ENCODE assay signal across 26 mouse cellular contexts in genomic region chr1:162413791-162414190, GRCm38 (mm10).
DNase-seq lines count a peak whose midpoint lies in the region; ATAC-seq and TF ChIP-seq lines count a peak whose summit lies in the region.
"Had no signal": no experiment of that assay in that cellular context is flagged by ENCODE, and none has a peak within 500 bp of the region (broad histone marks: within the 10 kb centered on the region; RNA-seq: fewer than 3 reads in every experiment).

No protein-coding gene starts in this region.

- H3K9ac ChIP-seq in hindbrain, embryonic 14.5 days: no peak overlapping the region
- H3K9ac ChIP-seq in hindbrain, postnatal 0 days (replicated peaks; ENCODE audit: low read length): no peak overlapping the region
- H3K9ac ChIP-seq in ES-E14 (ENCODE audit: insufficient read depth, low read depth, low read length, poor library complexity, severe bottlenecking): no peak overlapping the region
- H3K9ac ChIP-seq in limb, embryonic 14.5 days (ENCODE audit: low read depth, low read length, severe bottlenecking): no peak overlapping the region
- H3K9ac ChIP-seq: forebrain, embryonic 12.5 days; heart, embryonic 12.5 days; intestine, embryonic 15.5 days; liver, embryonic 15.5 days had no signal

- no peak for TF ChIP-seq CTCF in hindbrain, postnatal 0 days (IDR thresholded peaks at IDR 0.05; ENCODE audit: low read depth)

- no peaks in the 10 kb centered on the region for H3K36me3 ChIP-seq in hindbrain, embryonic 14.5 days (replicated peaks; ENCODE audit: control insufficient read depth, insufficient read depth)
- H3K36me3 ChIP-seq in hindbrain, postnatal 0 days (ENCODE audit: insufficient read depth, low read length): no peaks in the 10 kb centered on the region
- no peaks in the 10 kb centered on the region for H3K36me3 ChIP-seq in ES-E14 (ENCODE audit: control insufficient read depth, insufficient read depth, low read length, poor library complexity, severe bottlenecking)
- H3K36me3 ChIP-seq in limb, embryonic 14.5 days (ENCODE audit: control insufficient read depth, insufficient read depth, low read length): no peaks in the 10 kb centered on the region
- H3K36me3 ChIP-seq: forebrain, embryonic 12.5 days; heart, embryonic 12.5 days; intestine, embryonic 15.5 days; liver, embryonic 15.5 days had no signal

- H3K27me3 ChIP-seq in hindbrain, embryonic 14.5 days (ENCODE audit: control insufficient read depth, insufficient read depth, low read length): no peaks in the 10 kb centered on the region
- H3K27me3 ChIP-seq in hindbrain, postnatal 0 days (ENCODE audit: insufficient read depth, low read length): no peaks in the 10 kb centered on the region
- H3K27me3 ChIP-seq in limb, embryonic 14.5 days (ENCODE audit: control insufficient read depth, insufficient read depth, low read length): no peaks in the 10 kb centered on the region
- H3K27me3 ChIP-seq: forebrain, embryonic 12.5 days; heart, embryonic 12.5 days; intestine, embryonic 15.5 days; liver, embryonic 15.5 days had no signal

- 32% methylated on average over 1 of the region's 1 CpGs for WGBS in hindbrain, embryonic 14.5 days
- 38% methylated on average over 1 of the region's 1 CpGs for WGBS in hindbrain, postnatal 0 days
- WGBS in limb, embryonic 14.5 days: 14% methylated on average over 1 of the region's 1 CpGs

- peak overlapping the region; percentile 0; the same call in 1 of the 2 replicates for H3K27ac ChIP-seq in hindbrain, embryonic 14.5 days
- H3K27ac ChIP-seq in hindbrain, postnatal 0 days: no peak overlapping the region
- no peak overlapping the region for H3K27ac ChIP-seq in ES-E14 (ENCODE audit: insufficient read depth, low read depth, low read length, poor library complexity, severe bottlenecking)
- no peak overlapping the region for H3K27ac ChIP-seq in limb, embryonic 14.5 days (replicated peaks; ENCODE audit: low read depth, low read length)
- H3K27ac ChIP-seq: forebrain, embryonic 12.5 days; intestine, embryonic 15.5 days; liver, embryonic 15.5 days; macrophage had no signal

- no peaks in the 10 kb centered on the region for H3K9me3 ChIP-seq in hindbrain, embryonic 14.5 days (ENCODE audit: control insufficient read depth, low read length)
- no peaks in the 10 kb centered on the region for H3K9me3 ChIP-seq in hindbrain, postnatal 0 days (ENCODE audit: low read length)
- H3K9me3 ChIP-seq in ES-E14 (ENCODE audit: control insufficient read depth, insufficient read depth, low read depth, low read length): no peaks in the 10 kb centered on the region
- no peaks in the 10 kb centered on the region for H3K9me3 ChIP-seq in limb, embryonic 14.5 days (ENCODE audit: control insufficient read depth, low read length)
- H3K9me3 ChIP-seq: forebrain, embryonic 12.5 days; heart, embryonic 12.5 days; intestine, embryonic 15.5 days; liver, embryonic 15.5 days had no signal

- no peak overlapping the region for H3K4me2 ChIP-seq in hindbrain, embryonic 14.5 days (replicated peaks)
- no peak overlapping the region for H3K4me2 ChIP-seq in hindbrain, postnatal 0 days (ENCODE audit: low read depth, low read length)
- no peak overlapping the region for H3K4me2 ChIP-seq in limb, embryonic 14.5 days (replicated peaks; ENCODE audit: low read depth, low read length, severe bottlenecking)
- H3K4me2 ChIP-seq: forebrain, embryonic 12.5 days; heart, embryonic 12.5 days; intestine, embryonic 15.5 days; liver, embryonic 15.5 days; midbrain, embryonic 11.5 days had no signal

- in situ Hi-C loops in ES-E14 (cut with MboI; ENCODE audit: low sequenced_read_pairs in 2 of 2, unreplicated experiment in 2 of 2): no loop called here

- H3K4me3 ChIP-seq in hindbrain, embryonic 14.5 days (replicated peaks; ENCODE audit: low read length): no peak overlapping the region
- no peak overlapping the region for H3K4me3 ChIP-seq in hindbrain, postnatal 0 days (ENCODE audit: low read length)
- H3K4me3 ChIP-seq in ES-E14 (ENCODE audit: insufficient read depth in 1 of 2, low read depth in 1 of 2, low read length in 2 of 2, poor library complexity in 1 of 2, severe bottlenecking in 1 of 2): no peak overlapping the region
- no peak overlapping the region for H3K4me3 ChIP-seq in limb, embryonic 14.5 days (replicated peaks; ENCODE audit: low read length)
- H3K4me3 ChIP-seq: forebrain, embryonic 12.5 days; heart, embryonic 12.5 days; intestine, embryonic 15.5 days; liver, embryonic 15.5 days had no signal

- peaks cover 20% of the 10 kb centered on the region for H3K4me1 ChIP-seq in hindbrain, embryonic 14.5 days (replicated peaks; ENCODE audit: control insufficient read depth, insufficient read depth, low read length)
- H3K4me1 ChIP-seq in hindbrain, postnatal 0 days (ENCODE audit: insufficient read depth, low read length): 0 out of 2 replicates have a peak, but pooled peaks cover 6% of the 10 kb centered on the region
- no peaks in the 10 kb centered on the region for H3K4me1 ChIP-seq in ES-E14 (ENCODE audit: control insufficient read depth in 2 of 2, insufficient read depth in 2 of 2, low read length in 2 of 2, poor library complexity in 1 of 2)
- no peaks in the 10 kb centered on the region for H3K4me1 ChIP-seq in limb, embryonic 14.5 days (ENCODE audit: control insufficient read depth, insufficient read depth, low read length)
- H3K4me1 ChIP-seq: heart, embryonic 12.5 days; intestine, embryonic 15.5 days; liver, embryonic 15.5 days had no signal

- peak; percentile 22 for DNase-seq in embryo, embryonic 11 days
- DNase-seq in embryo, embryonic 9.5 days (ENCODE audit: extremely low spot score): no peak
- no peak for DNase-seq in hindbrain, embryonic 14.5 days (ENCODE audit: low spot score)
- DNase-seq in hindbrain, postnatal 0 days (ENCODE audit: low spot score): no peak
- peak; percentile 11 for DNase-seq in ES-E14 (ENCODE audit: low read depth, low spot score)
- peak; percentile 23 for DNase-seq in limb, embryonic 14.5 days (ENCODE audit: low spot score)
- DNase-seq in kidney, postnatal 10 days: no peak
- no peak for DNase-seq in spleen, adult 18-20 months
- DNase-seq: adrenal gland, adult 8-10 months; cerebellum, adult 11-12 months; cerebellum, postnatal 10 days; heart, postnatal 10 days; kidney, adult 8-10 months; kidney, postnatal 36 days; liver; retina, postnatal 1 day; right cerebral cortex, postnatal 25 days; thymus, postnatal 25 days had no signal

- ATAC-seq in hindbrain, embryonic 14.5 days (ENCODE audit: low FRiP score): no peak
- ATAC-seq in hindbrain, postnatal 0 days: no peak
- ATAC-seq in limb, embryonic 14.5 days (ENCODE audit: low FRiP score, low read depth): no peak
- ATAC-seq: activated CD4-positive, CD25-positive, alpha-beta regulatory T cell, adult 4 months; intestine, embryonic 15.5 days; lung, postnatal 0 days had no signal

- TF ChIP-seq POLR2A in limb, embryonic 14.5 days (IDR thresholded peaks at IDR 0.05; ENCODE audit: borderline replicate concordance, extremely low read depth, insufficient read depth, insufficient read length): no peak

TF ChIP-seq in ES-E14, 5 proteins besides CTCF, POLR2A, EP300 and RAD21:
- TF ChIP-seq MAFK (IDR thresholded peaks at IDR 0.05; ENCODE audit: insufficient read depth, low read depth, low read length) (no peak), ZNF384 (IDR thresholded peaks at IDR 0.05; ENCODE audit: low read depth, low read length) (no peak), HCFC1 (IDR thresholded peaks at IDR 0.05; ENCODE audit: borderline replicate concordance, insufficient read depth, low read length) (no peak), ZC3H11A (IDR thresholded peaks at IDR 0.05; ENCODE audit: borderline replicate concordance, low read depth, low read length) (no peak), CHD2 (IDR thresholded peaks at IDR 0.05; ENCODE audit: low read depth, low read length) (no peak)
TF ChIP-seq in ES-E14: peak in this region for 0.

Comparison
In these comparisons a context has a peak if more than half of its experiments do, and no peak if none do; other contexts are left out.
1. DNase-seq: peak in embryo, embryonic 11 days (single experiment), ES-E14 (single experiment) and limb, embryonic 14.5 days (single experiment); none in embryo, embryonic 9.5 days (single experiment), hindbrain, embryonic 14.5 days (single experiment), hindbrain, postnatal 0 days (single experiment), kidney, postnatal 10 days (single experiment) and spleen, adult 18-20 months (0 of 2).